Mouse (Mus musculus) forebrain, embryonic 10.5 days (tissue): ENCODE measurements around the gene 1810062G17Rik. TPM values are rescaled to one million over a fixed set of nuclear protein-coding genes. Genes with fewer than 3 reads are reported as not detected.

Source experiments
- DNase-seq: peaks from one replicate; pipeline ENCODE4 v3.0.0-alpha.2; 2017; ENCODE audit warnings: low spot score; ENCODE audit errors: extremely low spot score
- H3K27ac ChIP-seq: fragments of 300-500 bp; sonication (generic); 2 replicates; pipeline ENCODE4 v1.5.1; 2016; ENCODE audit warnings: mild to moderate bottlenecking
- H3K27me3 ChIP-seq: fragments of 300-500 bp; sonication (generic); 2 replicates; pipeline ENCODE4 v1.6.1; 2016; ENCODE audit warnings: mild to moderate bottlenecking; ENCODE audit not compliant: poor library complexity, severe bottlenecking
- H3K36me3 ChIP-seq: fragments of 300-500 bp; sonication (generic); replicated peaks from 2 replicates; pipeline ENCODE4 v1.6.1; 2016; ENCODE audit warnings: mild to moderate bottlenecking, moderate library complexity
- H3K4me1 ChIP-seq: fragments of 300-500 bp; sonication (generic); 2 replicates; pipeline ENCODE4 v1.6.1; 2016
- H3K4me3 ChIP-seq: fragments of 300-500 bp; sonication (generic); 2 replicates; pipeline ENCODE4 v1.5.1; 2016; ENCODE audit warnings: mild to moderate bottlenecking, moderate library complexity
- H3K9me3 ChIP-seq: fragments of 300-500 bp; sonication (generic); 2 replicates; pipeline ENCODE4 v1.6.1; 2016; ENCODE audit warnings: mild to moderate bottlenecking, moderate library complexity
- WGBS: fragments of 180-500 bp; shearing (Covaris S2); methylation state at CpG from one replicate; pipeline ENCODE4 v1.1.7; 2016; 5-methylcytosine and 5-hydroxymethylcytosine counted together
- polyA plus RNA-seq: library from polyadenylated mRNA; unstranded; fragments of >200 nt; fragmentation: Nextera tagmentation; extraction: Ambion mirVana; gene quantifications from 2 replicates; pipeline ENCODE4 v1.2.1, GENCODE M21; 2016

1810062G17Rik gene
- polyA plus RNA-seq: 0.81 and 1.2 TPM in 2 replicates

- peak; percentile 94 for DNase-seq
- Histone ChIP-seq H3K9me3 (no peaks in the 10 kb centered on the region), H3K4me1 (peaks cover 51% of the 10 kb centered on the region), H3K36me3 (no peaks in the 10 kb centered on the region), H3K27ac (peak within 1 kb of the TSS; percentile 84), H3K27me3 (peaks cover 22% of the 10 kb centered on the region), H3K4me3 (peak within 1 kb of the TSS; percentile 71)
- under 1% methylated on average over 32 of the region's 32 CpGs for WGBS
Measured at GRCm38 (mm10) chr3:36475532-36476087, at the start of gene 1810062G17Rik, which contains the start of gene Anxa5. Gene 1810062G17Rik (plus strand): TSS chr3:36475937. Gene Anxa5 (minus strand): TSS chr3:36475894.

GRCm38 (mm10) chr3:36427386-36427785 lies 48.4 kb upstream of the 1810062G17Rik start:
- no peaks in the 10 kb centered on the region for H3K9me3 ChIP-seq
- no peak for DNase-seq
- H3K36me3 ChIP-seq: no peaks in the 10 kb centered on the region
- no peak overlapping the region for H3K4me3 ChIP-seq
- no peaks in the 10 kb centered on the region for H3K27me3 ChIP-seq
- 96% methylated on average over 8 of the region's 8 CpGs for WGBS
- H3K4me1 ChIP-seq: no peaks in the 10 kb centered on the region
- no peak overlapping the region for H3K27ac ChIP-seq

- Histone ChIP-seq H3K36me3 (no peaks in the 10 kb centered on the region), H3K4me1 (no peaks in the 10 kb centered on the region), H3K9me3 (no peaks in the 10 kb centered on the region), H3K27me3 (no peaks in the 10 kb centered on the region), H3K4me3 (no peak overlapping the region), H3K27ac (no peak overlapping the region)
- DNase-seq: no peak
- WGBS: 89% methylated on average over 1 of the region's 1 CpGs
Measured at GRCm38 (mm10) chr3:36430360-36430759, 45.4 kb upstream of the 1810062G17Rik start.

- Histone ChIP-seq H3K4me1 (peaks cover 12% of the 10 kb centered on the region), H3K4me3 (no peak overlapping the region), H3K36me3 (no peaks in the 10 kb centered on the region), H3K27ac (no peak overlapping the region), H3K9me3 (no peaks in the 10 kb centered on the region), H3K27me3 (no peaks in the 10 kb centered on the region)
- DNase-seq: no peak
- 83% methylated on average over 4 of the region's 4 CpGs for WGBS
Measured at GRCm38 (mm10) chr3:36440280-36440679, 35.5 kb upstream of the 1810062G17Rik start.

- no peaks in the 10 kb centered on the region for H3K27me3 ChIP-seq
- H3K36me3 ChIP-seq: no peaks in the 10 kb centered on the region
- peaks cover 12% of the 10 kb centered on the region for H3K4me1 ChIP-seq
- H3K9me3 ChIP-seq: no peaks in the 10 kb centered on the region
- H3K27ac ChIP-seq: no peak overlapping the region
- no peak overlapping the region for H3K4me3 ChIP-seq
- WGBS: 7% methylated on average over 2 of the region's 2 CpGs
- DNase-seq: peak; percentile 46
Measured at GRCm38 (mm10) chr3:36442426-36442825, 33.3 kb upstream of the 1810062G17Rik start.

GRCm38 (mm10) chr3:36446041-36446440 lies 29.7 kb upstream of the 1810062G17Rik start:
- H3K9me3 ChIP-seq: no peaks in the 10 kb centered on the region
- no peak overlapping the region for H3K27ac ChIP-seq
- DNase-seq: no peak
- no peak overlapping the region for H3K4me3 ChIP-seq
- 89% methylated on average over 3 of the region's 3 CpGs for WGBS
- H3K27me3 ChIP-seq: no peaks in the 10 kb centered on the region
- peaks cover 5% of the 10 kb centered on the region; the same call in 1 of the 2 replicates for H3K36me3 ChIP-seq
- peaks cover 22% of the 10 kb centered on the region for H3K4me1 ChIP-seq

- peaks cover 5% of the 10 kb centered on the region; the same call in 1 of the 2 replicates for H3K36me3 ChIP-seq
- no peak overlapping the region for H3K4me3 ChIP-seq
- H3K4me1 ChIP-seq: peaks cover 22% of the 10 kb centered on the region
- 84% methylated on average over 5 of the region's 5 CpGs for whole genome bisulfite sequencing
- H3K27ac ChIP-seq: no peak overlapping the region
- no peaks in the 10 kb centered on the region for H3K27me3 ChIP-seq
- no peak for DNase-seq
- no peaks in the 10 kb centered on the region for H3K9me3 ChIP-seq
Measured at GRCm38 (mm10) chr3:36446506-36446905, 29.2 kb upstream of the 1810062G17Rik start.

GRCm38 (mm10) chr3:36446918-36447317 lies 28.8 kb upstream of the 1810062G17Rik start:
- Histone ChIP-seq H3K4me1 (peaks cover 22% of the 10 kb centered on the region), H3K9me3 (no peaks in the 10 kb centered on the region), H3K36me3 (peaks cover 5% of the 10 kb centered on the region; the same call in 1 of the 2 replicates), H3K4me3 (no peak overlapping the region), H3K27ac (no peak overlapping the region), H3K27me3 (no peaks in the 10 kb centered on the region)
- WGBS: 80% methylated on average over 6 of the region's 6 CpGs
- no peak for DNase-seq

- Histone ChIP-seq H3K9me3 (no peaks in the 10 kb centered on the region), H3K4me3 (no peak overlapping the region), H3K36me3 (peaks cover 7% of the 10 kb centered on the region; the same call in 1 of the 2 replicates), H3K4me1 (peaks cover 14% of the 10 kb centered on the region), H3K27ac (no peak overlapping the region), H3K27me3 (no peaks in the 10 kb centered on the region)
- peak; percentile 16 for DNase-seq
- WGBS: 54% methylated on average over 20 of the region's 20 CpGs
Measured at GRCm38 (mm10) chr3:36449292-36450165, 26.2 kb upstream of the 1810062G17Rik start.

- peaks cover 14% of the 10 kb centered on the region for H3K4me1 ChIP-seq
- H3K9me3 ChIP-seq: no peaks in the 10 kb centered on the region
- no peak overlapping the region for H3K4me3 ChIP-seq
- H3K27ac ChIP-seq: no peak overlapping the region
- WGBS: 82% methylated on average over 1 of the region's 1 CpGs
- H3K36me3 ChIP-seq: peaks cover 17% of the 10 kb centered on the region
- no peaks in the 10 kb centered on the region for H3K27me3 ChIP-seq
- no peak for DNase-seq
Measured at GRCm38 (mm10) chr3:36452502-36452901, 23.2 kb upstream of the 1810062G17Rik start.

- Histone ChIP-seq H3K27ac (no peak overlapping the region), H3K36me3 (peaks cover 23% of the 10 kb centered on the region), H3K4me1 (peaks cover 3% of the 10 kb centered on the region; the same call in 1 of the 2 replicates), H3K27me3 (no peaks in the 10 kb centered on the region), H3K9me3 (no peaks in the 10 kb centered on the region), H3K4me3 (no peak overlapping the region)
- 93% methylated on average over 8 of the region's 8 CpGs for WGBS
- no peak for DNase-seq
Measured at GRCm38 (mm10) chr3:36455124-36455523, 20.6 kb upstream of the 1810062G17Rik start.

- Histone ChIP-seq H3K9me3 (no peaks in the 10 kb centered on the region), H3K27me3 (no peaks in the 10 kb centered on the region), H3K4me3 (no peak overlapping the region), H3K36me3 (peaks cover 26% of the 10 kb centered on the region), H3K27ac (no peak overlapping the region), H3K4me1 (no peaks in the 10 kb centered on the region)
- DNase-seq: no peak
- WGBS: 87% methylated on average over 3 of the region's 3 CpGs
Measured at GRCm38 (mm10) chr3:36455566-36455965, 20.2 kb upstream of the 1810062G17Rik start.

GRCm38 (mm10) chr3:36460717-36461116 lies 15.0 kb upstream of the 1810062G17Rik start:
- no peak overlapping the region for H3K4me3 ChIP-seq
- H3K9me3 ChIP-seq: no peaks in the 10 kb centered on the region
- no peaks in the 10 kb centered on the region for H3K27me3 ChIP-seq
- H3K4me1 ChIP-seq: no peaks in the 10 kb centered on the region
- no peak for DNase-seq
- peaks cover 18% of the 10 kb centered on the region; the same call in 1 of the 2 replicates for H3K36me3 ChIP-seq
- no peak overlapping the region for H3K27ac ChIP-seq
- WGBS: 95% methylated on average over 7 of the region's 7 CpGs
